Mouse (Mus musculus): Measurements from ENCODE around the gene Pip5k1a. TPM values are rescaled to one million over a fixed set of nuclear protein-coding genes. Genes with fewer than 3 reads are reported as not detected.
A peak's percentile ranks its signal among the peaks of the same experiment; 100 is the strongest.

Pip5k1a gene
- polyA plus RNA-seq, 1 experiment from 2014 or later, result 20.8 TPM

DNA sequence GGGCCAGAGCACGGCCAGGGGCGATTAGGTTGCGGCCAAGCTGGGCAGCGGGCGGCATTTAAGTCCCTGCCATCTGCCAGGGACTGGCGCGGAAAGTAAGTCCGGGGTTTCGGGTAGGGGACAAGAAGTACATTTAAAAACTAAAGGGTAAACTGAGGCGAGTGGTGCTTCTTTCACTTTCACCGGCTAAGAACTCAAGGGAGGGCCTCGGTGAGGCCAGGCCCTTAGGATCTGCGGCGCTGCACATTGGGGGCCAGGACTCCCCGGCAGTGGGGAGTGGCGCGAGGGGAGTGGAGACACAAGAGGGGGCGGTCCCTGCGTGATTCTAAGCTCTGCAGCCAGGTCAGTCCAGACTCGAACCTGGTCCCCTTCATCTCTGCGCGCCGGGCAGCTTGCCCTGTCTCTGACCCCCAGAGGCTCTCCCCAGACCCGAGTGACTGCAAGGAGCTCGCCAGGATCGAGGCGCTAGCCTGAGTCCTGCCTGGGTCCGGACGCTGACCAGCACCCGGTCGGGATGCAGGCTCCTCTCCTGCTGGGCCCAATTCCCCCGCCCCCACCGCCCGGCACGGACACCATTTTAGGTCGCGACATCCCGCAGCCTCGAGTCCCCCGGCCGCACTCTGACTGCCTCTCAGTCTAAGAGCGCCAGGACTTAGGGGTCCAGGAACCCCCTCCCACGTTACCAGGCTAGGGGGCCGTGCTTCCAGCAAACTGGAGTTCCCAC, 92.1 kb downstream of the Pip5k1a start:
- peak; percentile 3 for ATAC-seq (replicated peaks; ENCODE audit: low FRiP score)
- WGBS, result under 1% methylated on average over 44 of the region's 44 CpGs
- H3K4me2 ChIP-seq, result peak overlapping the region; percentile 79
- H3K4me1 ChIP-seq, result peaks cover 25% of the 10 kb centered on the region
- H3K9ac ChIP-seq, result peak overlapping the region; percentile 68
- H3K4me3 ChIP-seq (replicated peaks), result peak overlapping the region; percentile 89
- H3K27me3 ChIP-seq, result no peaks in the 10 kb centered on the region
- no peaks in the 10 kb centered on the region for H3K9me3 ChIP-seq (replicated peaks)
- peaks cover 35% of the 10 kb centered on the region for H3K36me3 ChIP-seq
- peak overlapping the region; percentile 99 for H3K27ac ChIP-seq

DNA sequence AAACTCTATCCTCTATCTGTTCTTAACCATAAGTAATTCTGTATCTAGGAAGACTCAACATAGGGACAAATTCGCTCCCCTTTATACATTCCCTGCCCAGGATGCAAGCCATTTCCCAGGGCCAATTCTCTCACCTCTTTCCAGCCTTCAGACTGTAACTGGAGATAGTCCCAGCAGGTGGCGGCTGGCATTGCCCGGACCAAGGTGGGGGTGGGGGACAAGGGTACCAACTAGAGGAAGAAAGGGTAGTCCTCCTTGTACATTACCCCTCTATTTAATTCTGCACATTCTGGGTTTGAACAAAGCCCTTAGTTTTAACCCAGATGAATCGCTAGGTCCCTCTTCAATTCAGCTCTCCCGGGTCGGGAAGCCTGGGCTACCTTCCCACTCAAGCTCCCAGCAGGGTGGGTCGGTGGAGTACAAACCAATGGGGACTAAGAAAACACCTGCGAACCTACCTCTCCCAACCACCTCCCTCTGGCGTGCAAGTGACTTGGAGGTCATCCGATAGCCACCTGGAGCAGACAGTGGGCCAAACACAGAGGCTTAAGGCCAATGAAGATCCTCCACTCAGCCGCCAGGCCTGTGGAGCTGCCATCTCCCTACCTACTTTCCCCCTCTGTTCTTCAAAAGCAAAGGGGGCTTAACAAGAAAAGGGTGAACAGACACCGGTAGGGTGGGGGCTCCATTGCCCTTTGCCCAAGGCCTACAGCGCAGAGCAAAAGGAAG, 92.9 kb downstream of the Pip5k1a start:
- H3K9ac ChIP-seq, result peak overlapping the region; percentile 68
- 10% methylated on average over 13 of the region's 13 CpGs for WGBS
- peak overlapping the region; percentile 79 for H3K4me2 ChIP-seq
- peak overlapping the region; percentile 99 for H3K27ac ChIP-seq
- ATAC-seq (replicated peaks; ENCODE audit: low FRiP score), result no peak
- peaks cover 42% of the 10 kb centered on the region for H3K36me3 ChIP-seq
- H3K9me3 ChIP-seq (replicated peaks), result no peaks in the 10 kb centered on the region
- H3K4me3 ChIP-seq (replicated peaks), result peak overlapping the region; percentile 89
- no peaks in the 10 kb centered on the region for H3K27me3 ChIP-seq
- H3K4me1 ChIP-seq, result peaks cover 25% of the 10 kb centered on the region

DNA sequence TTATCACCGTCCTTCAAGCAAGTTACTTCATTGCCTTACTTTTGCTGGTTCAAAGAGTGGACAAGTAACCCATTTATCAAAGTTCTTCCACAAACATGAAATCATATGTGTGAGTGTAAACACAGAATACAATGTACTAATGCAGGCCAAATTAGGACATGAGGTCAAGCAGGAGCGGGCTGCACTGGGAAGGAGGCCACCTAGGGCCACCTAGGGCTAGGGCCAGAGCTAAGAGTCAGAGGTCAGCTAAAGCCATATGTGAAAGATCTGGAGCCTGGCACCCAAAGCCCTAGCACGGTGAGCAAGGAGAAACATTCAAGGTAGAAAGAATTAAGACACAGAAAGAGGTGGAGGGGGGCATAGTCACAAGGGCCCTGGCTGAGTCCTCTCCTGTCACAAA, 93.7 kb downstream of the Pip5k1a start:
- ATAC-seq (replicated peaks; ENCODE audit: low FRiP score), result no peak
- WGBS, result 92% methylated on average over 3 of the region's 3 CpGs
- H3K9ac ChIP-seq, result 0 out of 2 replicates have a peak overlapping the region, but pooled peaks have one; percentile 68

DNA sequence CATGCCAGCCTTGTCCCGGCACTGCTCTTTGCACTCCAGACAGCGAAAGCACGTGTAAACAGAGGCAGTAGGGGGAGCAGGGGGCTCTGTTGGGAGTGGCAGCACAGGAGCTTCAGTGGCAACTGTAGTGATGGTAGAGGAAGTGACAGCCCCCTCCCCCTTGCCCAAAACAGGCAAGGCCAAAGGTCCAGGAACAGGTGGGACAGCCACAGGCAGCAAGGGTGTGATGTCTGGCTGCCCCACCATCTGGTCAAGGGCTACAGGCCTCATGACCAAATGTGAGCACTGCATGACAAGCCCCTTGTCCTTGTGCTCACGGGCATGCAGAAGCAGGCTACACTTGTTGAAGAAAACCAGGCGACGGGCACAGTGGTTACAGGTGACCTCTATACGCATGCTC, 96.3 kb downstream of the Pip5k1a start:
- H3K4me2 ChIP-seq, result no peak overlapping the region
- no peaks in the 10 kb centered on the region for H3K27me3 ChIP-seq
- no peak overlapping the region for H3K4me3 ChIP-seq (replicated peaks)
- WGBS, result 84% methylated on average over 7 of the region's 7 CpGs
- H3K9me3 ChIP-seq (replicated peaks), result no peaks in the 10 kb centered on the region
- no peak for ATAC-seq (replicated peaks; ENCODE audit: low FRiP score)
- H3K9ac ChIP-seq, result no peak overlapping the region
- H3K4me1 ChIP-seq, result peaks cover 18% of the 10 kb centered on the region
- peaks cover 77% of the 10 kb centered on the region for H3K36me3 ChIP-seq
- H3K27ac ChIP-seq, result no peak overlapping the region

More for the DNA sequence above, 93.7 kb downstream of the Pip5k1a start:
- Histone ChIP-seq H3K4me2 (peak overlapping the region; percentile 79; the same call in 1 of the 2 replicates), H3K9me3 (replicated peaks) (no peaks in the 10 kb centered on the region), H3K27ac (no peak overlapping the region), H3K4me3 (replicated peaks) (peak overlapping the region; percentile 89; the same call in 1 of the 2 replicates), H3K4me1 (peaks cover 25% of the 10 kb centered on the region), H3K36me3 (peaks cover 51% of the 10 kb centered on the region), H3K27me3 (no peaks in the 10 kb centered on the region)

Small RNA genes lying within 50 kb of the gene (microRNA-seq; reads per million reads assigned to microRNA genes)
- gene Mir8099-1, result not detected

Other genes with a start within 250 kb of the Pip5k1a start
- gene Psmb4, start 220.0 kb downstream of the Pip5k1a start, polyA plus RNA-seq (2015; fragmentation: Nextera tagmentation; extraction: Ambion mirVana), result 340 and 342 TPM in 2 replicates
- gene Selenbp1, start 173.9 kb downstream of the Pip5k1a start, polyA plus RNA-seq (2015; fragmentation: Nextera tagmentation; extraction: Ambion mirVana), result 60.6 and 62.4 TPM in 2 replicates
- gene Rfx5, start 152.9 kb downstream of the Pip5k1a start, polyA plus RNA-seq (2015; fragmentation: Nextera tagmentation; extraction: Ambion mirVana), result 8.9 and 10.8 TPM in 2 replicates
- 21.4 and 27.5 TPM in 2 replicates for gene Pi4kb, start 132.2 kb downstream of the Pip5k1a start, polyA plus RNA-seq (2015; fragmentation: Nextera tagmentation; extraction: Ambion mirVana)
- gene Zfp687, start 91.5 kb downstream of the Pip5k1a start, polyA plus RNA-seq (2015; fragmentation: Nextera tagmentation; extraction: Ambion mirVana), result 28.6 and 32.4 TPM in 2 replicates
- 248 and 271 TPM in 2 replicates for gene Psmd4, start 64.3 kb downstream of the Pip5k1a start, polyA plus RNA-seq (2015; fragmentation: Nextera tagmentation; extraction: Ambion mirVana)
- gene Vps72, start 4.1 kb upstream of the Pip5k1a start, polyA plus RNA-seq (2015; fragmentation: Nextera tagmentation; extraction: Ambion mirVana), result 168 and 184 TPM in 2 replicates
- 0.93 and 1.9 TPM in 2 replicates for gene Tmod4, start 17.5 kb upstream of the Pip5k1a start, polyA plus RNA-seq (2015; fragmentation: Nextera tagmentation; extraction: Ambion mirVana)
- gene Scnm1, start 27.1 kb upstream of the Pip5k1a start, polyA plus RNA-seq (2015; fragmentation: Nextera tagmentation; extraction: Ambion mirVana), result 67.7 and 71.6 TPM in 2 replicates
- 14.5 and 15.5 TPM in 2 replicates for gene Lysmd1, start 27.2 kb upstream of the Pip5k1a start, polyA plus RNA-seq (2015; fragmentation: Nextera tagmentation; extraction: Ambion mirVana)
- 2.7 and 2.9 TPM in 2 replicates for gene Tnfaip8l2, start 35.4 kb upstream of the Pip5k1a start, polyA plus RNA-seq (2015; fragmentation: Nextera tagmentation; extraction: Ambion mirVana)
- gene Sema6c, start 53.5 kb upstream of the Pip5k1a start, polyA plus RNA-seq (2015; fragmentation: Nextera tagmentation; extraction: Ambion mirVana), result 3.9 and 4.5 TPM in 2 replicates
- 10.0 and 10.6 TPM in 2 replicates for gene Gabpb2, start 111.0 kb upstream of the Pip5k1a start, polyA plus RNA-seq (2015; fragmentation: Nextera tagmentation; extraction: Ambion mirVana)
- gene Cdc42se1, start 121.8 kb upstream of the Pip5k1a start, polyA plus RNA-seq (2015; fragmentation: Nextera tagmentation; extraction: Ambion mirVana), result 87.4 and 92.0 TPM in 2 replicates
- 12.9 and 16.0 TPM in 2 replicates for gene Mllt11, start 125.2 kb upstream of the Pip5k1a start, polyA plus RNA-seq (2015; fragmentation: Nextera tagmentation; extraction: Ambion mirVana)
- gene Gm128, start 134.7 kb upstream of the Pip5k1a start, polyA plus RNA-seq (2015; fragmentation: Nextera tagmentation; extraction: Ambion mirVana), result 0.50 and 0.53 TPM in 2 replicates
- gene Bnipl, start 144.3 kb upstream of the Pip5k1a start, polyA plus RNA-seq (2015; fragmentation: Nextera tagmentation; extraction: Ambion mirVana), result 1.2 and 1.4 TPM in 2 replicates
- gene Mindy1, start 174.4 kb upstream of the Pip5k1a start, polyA plus RNA-seq (2015; fragmentation: Nextera tagmentation; extraction: Ambion mirVana), result 39.2 and 46.2 TPM in 2 replicates
- 21.6 and 22.5 TPM in 2 replicates for gene Prune1, start 175.1 kb upstream of the Pip5k1a start, polyA plus RNA-seq (2015; fragmentation: Nextera tagmentation; extraction: Ambion mirVana)
- 6.2 and 6.5 TPM in 2 replicates for gene Anxa9, start 200.2 kb upstream of the Pip5k1a start, polyA plus RNA-seq (2015; fragmentation: Nextera tagmentation; extraction: Ambion mirVana)
- gene Cers2, start 207.9 kb upstream of the Pip5k1a start, polyA plus RNA-seq (2015; fragmentation: Nextera tagmentation; extraction: Ambion mirVana), result 169 and 181 TPM in 2 replicates